Mouse (Mus musculus): ENCODE measurements at regions not wholly inside any gene's neighbourhood (a gene's known extent, or its start where the extent isn't known, plus 50 kb on each side); places are given as distances from the start of the nearest gene placed in this dataset.

DNA sequence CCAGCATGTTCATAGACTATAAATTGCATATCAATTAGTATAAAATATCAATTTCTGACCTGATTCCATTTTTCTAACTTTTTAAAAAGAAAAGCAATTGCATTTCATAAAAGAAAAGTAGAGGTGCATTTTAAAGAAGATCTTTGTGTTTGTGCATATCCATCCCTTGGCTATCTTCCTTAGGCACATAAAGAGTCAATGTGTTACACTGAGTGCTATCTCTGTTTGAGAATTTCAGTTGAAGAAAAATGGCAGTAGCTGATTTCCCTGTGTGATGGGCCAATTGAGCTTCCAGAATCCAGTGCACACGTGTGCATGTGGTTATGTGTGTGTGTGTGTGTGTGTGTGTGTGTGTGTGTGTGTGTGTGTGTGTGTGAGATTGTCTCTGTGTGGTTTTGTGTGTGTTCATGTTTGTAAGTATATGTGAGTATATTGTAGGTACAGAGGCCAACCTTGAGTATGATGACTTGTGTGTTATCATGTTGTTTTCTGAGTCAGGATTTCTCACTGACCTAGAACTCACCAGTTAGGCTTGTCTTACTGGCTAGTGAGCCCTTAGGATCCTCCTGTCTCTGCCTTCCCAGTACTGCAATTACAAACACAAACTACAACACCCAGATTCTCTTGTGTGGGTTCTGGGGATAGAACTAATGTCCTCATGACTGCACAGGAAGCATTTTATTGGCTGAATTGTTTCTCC is 249.6 kb downstream of the Cdk5rap2 start:
- no peak for DNase-seq

DNA sequence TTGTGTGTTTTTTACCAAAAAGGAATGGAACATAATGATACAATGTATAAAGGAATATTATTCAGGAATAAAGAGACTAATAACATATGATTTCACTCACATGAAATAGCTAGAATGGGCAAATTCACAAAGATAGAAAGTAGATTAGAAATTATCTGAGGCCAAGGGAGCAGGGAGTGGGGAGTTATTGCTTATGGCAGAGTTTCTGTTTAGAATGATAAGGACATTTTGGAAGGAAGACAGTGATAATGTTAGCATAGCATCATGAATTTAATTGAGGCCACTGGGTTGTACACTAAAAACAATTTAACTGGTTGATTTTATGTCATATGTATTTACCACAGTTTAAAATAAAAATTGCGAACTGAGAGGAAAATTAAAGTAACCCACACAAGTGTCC is 250.2 kb downstream of the Cdk5rap2 start:
- DNase-seq = no peak

DNA sequence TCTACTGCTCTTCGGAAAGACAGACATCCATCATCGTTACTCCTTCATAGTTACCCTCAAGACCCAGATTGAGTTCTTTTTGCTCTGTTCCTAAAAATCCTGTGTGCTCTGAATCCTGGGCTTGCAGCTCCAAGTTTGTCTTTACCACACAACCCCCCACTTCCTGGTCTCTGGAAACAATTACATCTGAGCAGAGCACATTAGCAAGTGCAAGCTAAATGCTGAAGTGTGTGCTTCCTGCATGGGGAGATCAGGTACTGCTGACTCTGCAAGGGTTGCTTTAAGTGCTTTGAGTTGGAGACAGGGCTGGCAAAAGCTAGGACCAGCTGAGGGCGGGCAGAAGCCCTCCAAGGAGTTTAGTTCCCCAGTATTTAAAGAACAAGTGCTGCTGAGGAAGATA is 257.1 kb downstream of the Cdk5rap2 start:
- DNase-seq = no peak

DNA sequence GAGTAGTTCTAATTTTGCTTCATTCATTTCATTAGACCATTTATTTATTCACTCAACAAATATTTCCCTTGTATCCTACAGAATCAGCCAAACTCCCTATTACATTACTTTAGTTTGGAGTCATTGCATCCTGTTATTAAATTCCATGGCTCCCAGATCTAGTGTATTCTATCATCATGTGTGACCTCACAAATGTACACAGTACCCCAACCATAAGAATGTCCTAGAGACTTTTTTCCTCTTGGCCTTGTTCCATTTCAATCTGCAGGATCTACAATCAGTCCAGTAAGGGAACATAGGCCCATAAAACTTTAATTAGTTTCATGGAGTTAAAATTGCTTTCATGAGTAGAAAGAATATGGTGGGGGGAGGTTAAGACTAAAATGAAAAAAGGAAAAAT is 301.2 kb downstream of the Cdk5rap2 start:
- no peak for DNase-seq

DNA sequence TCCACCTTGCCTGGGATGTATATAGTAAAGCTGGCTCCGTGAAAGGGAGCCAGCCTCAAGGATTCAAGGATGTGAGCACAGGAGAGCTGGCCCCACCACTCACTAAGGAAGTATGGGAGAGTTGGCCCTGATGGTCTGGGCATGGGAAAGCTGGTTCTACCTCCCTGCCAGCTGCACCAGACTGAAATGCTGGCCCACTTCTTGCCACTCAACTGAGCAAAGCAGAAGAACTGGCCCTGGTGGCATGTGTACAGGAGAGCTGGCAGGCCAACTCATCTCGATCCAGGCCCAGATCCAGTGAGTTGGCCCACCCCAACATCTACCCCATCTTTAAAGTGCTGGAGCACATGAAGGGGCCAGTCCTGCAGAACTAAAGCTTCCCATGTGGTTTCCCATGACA is 304.5 kb downstream of the Cdk5rap2 start:
- DNase-seq = no peak

DNA sequence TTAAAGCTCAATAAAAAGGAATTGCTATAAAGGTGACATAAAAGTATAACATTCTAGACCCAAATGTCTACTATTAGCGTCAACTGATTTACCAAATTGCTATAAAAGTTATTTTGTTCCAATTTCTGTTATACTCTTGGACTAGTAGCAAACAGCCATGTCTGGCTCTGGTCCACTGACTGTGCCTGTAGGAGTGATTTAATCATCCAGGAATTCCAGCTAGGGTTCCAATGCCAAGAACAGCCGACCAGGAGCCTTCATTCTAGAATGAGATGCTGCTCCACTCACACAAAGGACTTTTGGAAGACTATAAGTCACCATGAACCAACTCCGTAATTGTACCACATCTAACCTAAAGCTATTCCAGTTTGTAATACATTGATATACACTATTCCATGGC is 312.9 kb downstream of the Cdk5rap2 start:
- peak; percentile 49 for DNase-seq

DNA sequence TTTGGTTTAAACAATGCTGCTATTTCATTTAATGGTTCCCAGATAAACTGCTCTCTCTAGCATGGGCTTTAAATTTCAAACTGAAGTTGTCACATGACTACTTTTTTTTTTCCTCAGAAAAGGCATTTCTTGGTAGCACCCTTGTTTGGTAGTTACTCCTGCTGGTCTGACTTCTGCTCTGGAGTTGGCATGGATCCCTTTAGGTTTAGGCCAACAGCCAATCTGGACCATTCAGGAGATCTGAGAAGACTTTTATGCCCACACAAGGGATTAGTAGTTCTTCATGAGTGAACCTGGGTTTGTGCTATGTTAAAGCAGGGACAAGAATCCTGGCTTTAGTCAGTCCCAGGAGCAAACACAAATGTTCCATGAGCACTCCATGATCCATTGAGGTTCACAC is 332.0 kb downstream of the Cdk5rap2 start:
- no peak for DNase-seq

DNA sequence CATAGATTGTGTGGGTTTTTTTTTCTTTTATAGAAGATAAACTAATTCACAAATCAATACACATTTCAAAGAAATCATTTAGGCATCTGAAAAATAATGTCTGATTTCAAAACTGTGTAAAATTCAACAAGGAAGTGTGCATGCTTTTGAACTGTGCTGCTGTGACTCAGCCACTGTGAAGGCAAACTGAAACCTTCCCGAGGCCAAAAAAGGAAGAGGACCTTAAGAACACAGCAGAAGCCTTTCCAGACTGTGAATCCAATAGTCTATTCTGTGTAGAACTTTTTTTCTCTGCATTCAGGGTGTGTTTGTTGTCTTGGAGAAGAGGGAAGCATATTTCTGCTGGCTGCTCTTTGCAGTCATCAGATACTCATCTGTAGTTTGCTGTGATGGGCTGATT is 347.7 kb downstream of the Cdk5rap2 start:
- DNase-seq = no peak

DNA sequence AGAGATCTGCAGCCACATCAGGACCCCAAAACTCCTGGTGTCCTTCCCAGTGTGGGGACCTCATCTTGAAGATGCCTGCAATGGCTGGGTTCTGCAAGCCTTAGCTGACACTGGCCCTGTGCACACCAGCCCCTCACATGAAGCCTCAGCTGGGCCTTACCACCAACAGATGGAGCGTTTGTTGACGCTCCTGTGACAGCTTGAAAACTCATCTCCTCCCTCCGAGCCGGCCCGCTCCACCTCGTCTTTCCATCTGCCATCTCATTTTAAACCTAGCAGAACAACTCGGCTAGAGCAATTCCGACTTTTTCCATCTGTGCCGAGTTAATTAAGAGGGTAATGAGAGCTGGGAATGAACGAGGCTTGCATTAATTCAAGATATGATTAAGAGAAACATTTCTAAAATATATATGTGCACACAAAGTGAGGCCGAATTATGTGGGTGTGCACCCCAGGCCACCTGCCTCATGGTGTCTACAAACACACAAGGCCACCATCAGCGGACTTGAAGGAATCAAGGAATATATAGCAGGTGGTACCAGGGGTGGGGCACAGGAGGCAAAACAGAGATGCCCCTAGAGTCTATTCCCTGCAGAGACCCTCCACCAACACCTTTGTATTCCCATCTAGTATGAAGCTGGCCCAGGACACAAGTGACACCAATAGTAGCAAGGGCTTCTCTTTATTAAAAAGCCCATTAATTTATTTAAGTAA is 351.3 kb downstream of the Cdk5rap2 start:
- no peak for DNase-seq

DNA sequence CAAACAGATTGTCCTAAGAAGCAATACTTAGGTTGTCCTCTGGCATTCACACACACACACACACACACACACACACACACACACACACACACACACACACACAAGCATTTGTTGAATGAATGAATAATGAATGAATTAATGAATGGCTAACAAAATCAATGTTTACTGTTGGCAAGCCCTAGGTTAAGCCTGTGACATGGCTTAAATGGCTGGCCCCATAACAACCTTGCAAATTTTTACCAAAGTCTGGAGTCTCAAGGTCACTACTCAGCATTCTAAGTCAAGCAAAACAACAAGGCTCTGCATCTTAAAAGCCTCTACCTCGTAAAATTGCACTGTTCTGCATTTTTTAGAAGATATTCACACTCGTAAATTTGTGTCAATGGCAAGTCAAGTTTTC is 357.1 kb downstream of the Cdk5rap2 start:
- DNase-seq = no peak

DNA sequence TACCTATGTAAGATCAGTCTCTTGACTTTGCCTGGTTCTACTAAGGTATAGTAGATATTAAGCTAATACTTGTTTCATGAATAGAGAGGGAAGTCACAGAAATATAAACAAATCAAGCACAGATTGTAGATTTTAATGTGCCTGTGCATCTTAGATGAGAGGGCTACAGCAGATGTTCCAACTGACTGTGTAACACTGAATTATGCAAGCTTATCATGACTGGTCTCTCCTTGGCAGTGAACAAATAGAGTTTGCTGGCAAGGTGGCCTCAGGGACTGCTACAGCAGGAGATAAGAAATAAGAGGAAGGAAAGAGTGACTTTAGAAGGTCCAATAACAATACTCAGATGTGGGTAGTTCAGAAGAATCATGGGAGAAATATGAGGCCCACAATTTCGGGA is 372.0 kb downstream of the Cdk5rap2 start:
- no peak for DNase-seq

DNA sequence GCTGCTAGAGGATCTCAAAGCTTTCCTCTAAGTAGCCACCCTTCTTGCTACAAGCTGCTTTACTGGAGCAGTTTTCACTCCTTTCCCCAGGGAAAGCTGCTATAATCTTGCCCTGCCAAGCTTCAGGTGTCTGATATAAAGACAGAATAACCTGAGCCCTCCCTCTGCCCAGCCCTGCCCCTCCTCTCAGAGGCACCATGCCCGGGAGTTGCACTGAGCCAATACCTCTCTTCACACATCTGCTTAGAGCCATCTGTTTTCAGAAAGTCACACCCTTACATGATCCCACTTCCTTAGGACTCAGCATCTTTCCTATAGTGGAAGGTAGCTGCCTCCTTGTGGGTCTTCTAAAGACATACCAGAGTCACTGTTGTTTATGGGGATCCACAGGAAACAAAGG is 374.3 kb downstream of the Cdk5rap2 start:
- no peak for DNase-seq

DNA sequence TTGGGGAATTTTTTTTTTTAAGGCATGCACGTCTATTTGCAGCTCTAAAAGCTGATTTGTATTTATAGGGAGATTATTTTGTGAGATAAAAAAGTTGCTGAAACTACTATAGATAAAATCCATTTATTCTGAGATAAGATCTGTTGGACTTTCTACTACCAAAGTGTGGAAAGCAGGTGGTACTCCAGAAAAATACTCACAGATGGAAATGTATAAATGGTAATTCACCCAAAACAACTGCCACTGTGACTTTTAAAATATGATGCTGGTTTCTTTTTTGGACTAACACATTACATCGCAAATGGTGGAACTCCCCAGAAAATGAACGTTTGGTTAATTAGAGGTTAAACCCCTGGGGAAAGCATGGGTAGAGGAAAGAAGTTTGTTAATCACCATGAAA is 377.7 kb downstream of the Cdk5rap2 start:
- no peak for DNase-seq

DNA sequence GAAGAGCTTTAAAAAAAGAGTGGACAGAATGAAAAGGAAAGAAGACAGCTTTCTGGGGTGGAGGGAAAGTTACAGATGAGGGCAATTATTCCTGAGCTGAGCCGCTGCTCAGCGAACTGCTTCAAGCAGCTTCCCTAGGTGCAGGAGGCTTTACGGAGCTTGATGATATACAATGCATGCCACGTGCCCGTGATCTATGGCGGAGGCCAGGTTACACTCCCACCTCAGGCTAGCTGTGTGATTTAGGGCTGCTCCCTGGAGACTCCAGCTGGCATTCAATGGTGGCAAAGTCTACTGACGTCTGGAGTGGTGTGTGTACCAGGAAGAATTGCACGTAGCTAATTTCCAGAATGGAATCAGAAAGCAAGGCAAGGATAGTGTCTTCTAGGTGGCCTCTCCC is 383.4 kb downstream of the Cdk5rap2 start:
- DNase-seq = no peak

DNA sequence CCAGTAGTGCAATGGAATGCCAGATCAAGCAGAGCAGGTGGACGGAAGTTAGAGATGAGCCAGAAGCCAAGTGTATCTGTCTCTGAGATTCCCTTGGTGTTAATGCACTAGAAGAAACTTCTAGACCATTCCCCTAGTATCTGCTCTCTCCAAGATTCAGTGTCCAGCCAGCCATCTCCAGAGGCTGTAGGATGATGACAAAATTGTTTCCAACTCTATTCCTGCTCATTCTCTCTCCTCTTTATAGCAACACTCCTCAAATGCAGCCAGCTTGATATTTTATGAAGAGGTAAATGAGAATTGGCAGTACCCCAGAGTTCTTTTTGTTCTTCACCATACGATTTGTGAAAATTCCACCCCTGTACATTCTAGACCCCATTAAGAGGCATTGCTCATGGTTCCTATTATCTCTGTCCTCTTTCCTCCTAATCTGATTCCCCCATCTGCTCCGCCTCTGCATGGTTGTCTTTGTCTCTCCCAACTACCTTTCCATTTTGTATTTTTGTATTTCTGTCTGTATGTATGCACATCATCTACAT is 385.3 kb downstream of the Cdk5rap2 start:
- no peak for DNase-seq

DNA sequence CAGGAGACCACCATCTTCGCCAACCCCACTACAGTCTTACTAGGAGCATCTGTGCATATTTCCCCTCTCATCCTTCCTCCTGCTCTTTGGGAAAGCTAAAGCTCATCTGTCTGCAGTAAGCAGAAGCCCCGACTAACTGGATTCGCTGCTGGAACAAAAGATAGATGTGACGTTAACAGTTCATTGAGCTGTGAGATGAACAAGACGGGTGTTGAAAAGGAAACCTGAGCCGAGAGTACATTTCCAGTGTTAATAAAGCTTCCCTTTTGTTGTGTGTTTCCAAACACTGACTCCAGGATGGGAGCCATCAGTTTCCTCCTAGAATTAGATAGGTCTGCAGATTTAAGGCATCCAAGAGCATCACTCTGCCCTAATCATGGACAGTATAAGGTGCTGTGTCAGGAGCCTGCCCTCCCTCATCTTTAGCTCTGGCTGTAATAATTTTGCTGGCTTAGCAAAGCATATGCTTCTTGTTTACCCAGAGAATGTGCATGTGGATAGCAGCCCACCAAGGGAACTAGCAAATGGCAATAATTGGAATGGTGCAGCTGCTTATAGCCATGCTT is 389.3 kb downstream of the Cdk5rap2 start:
- no peak for DNase-seq

DNA sequence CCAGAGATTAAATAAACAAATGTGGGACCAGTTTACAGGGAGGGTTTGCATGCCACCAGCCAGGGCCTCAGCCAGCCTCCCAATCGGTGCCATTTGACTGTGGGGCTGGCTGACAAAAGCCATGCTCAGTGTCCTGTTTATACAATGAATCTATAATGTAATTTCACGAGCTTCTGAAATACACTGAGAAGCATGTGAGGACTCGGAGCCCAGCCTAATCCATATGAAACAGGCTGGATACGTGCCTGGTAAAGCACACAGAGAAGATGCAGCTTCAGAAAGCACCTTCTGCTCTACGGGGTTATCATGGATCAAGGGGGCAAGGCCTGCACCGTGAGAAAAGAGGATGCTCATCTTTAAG is 398.0 kb downstream of the Cdk5rap2 start:
- DNase-seq = no peak

DNA sequence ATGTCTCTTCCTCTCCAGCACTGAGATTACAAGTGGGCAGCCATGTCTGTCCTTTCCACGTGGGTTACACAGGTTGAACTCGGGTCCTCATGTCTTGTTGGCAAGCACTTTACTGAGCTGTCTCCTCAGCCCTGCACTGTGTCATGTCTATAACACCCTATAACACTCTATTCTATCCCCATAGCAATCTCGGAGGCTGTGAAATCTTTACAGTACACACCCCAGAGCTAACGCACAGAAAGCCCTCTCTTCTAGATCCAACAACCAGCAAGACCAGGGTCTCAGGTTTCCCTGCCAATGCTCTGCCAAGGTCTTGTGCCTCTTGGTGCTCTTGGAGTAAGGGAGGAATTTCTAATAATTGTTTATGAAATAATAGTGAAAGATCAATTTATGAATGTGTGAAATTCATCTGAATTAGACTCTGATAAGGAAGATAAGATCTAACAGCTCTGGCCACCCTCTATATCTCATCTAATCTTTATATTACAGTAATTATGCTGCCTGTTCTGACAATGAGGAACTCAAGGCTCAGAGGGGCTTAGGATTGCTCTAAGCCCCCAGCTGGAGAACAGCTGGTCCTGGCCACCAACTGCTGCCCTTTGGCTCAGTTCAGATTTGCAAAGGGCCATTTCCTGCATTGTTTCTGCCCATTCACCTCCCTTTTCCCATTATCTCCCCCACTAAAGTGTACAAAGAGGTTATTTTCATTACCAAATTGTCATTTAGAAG is 398.6 kb downstream of the Cdk5rap2 start:
- no peak for DNase-seq

DNA sequence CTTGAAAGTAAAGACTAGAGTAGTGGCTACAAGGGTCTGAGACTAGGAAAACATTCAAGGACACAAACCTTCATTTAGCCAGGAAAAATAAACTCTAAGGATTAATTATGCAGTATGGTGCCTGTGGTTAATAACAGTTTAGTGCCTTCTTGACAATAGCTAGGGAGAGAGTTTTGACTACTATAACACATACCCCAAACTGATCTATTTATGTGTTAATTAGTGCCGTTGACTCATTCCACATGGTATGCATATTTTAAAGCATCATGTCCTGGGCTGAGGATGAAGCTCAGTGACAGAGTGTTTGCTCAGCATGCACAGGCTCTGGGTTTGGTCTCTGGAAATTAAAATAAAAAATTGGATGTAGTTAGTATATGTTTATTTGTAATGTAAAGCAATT is 399.8 kb downstream of the Cdk5rap2 start:
- no peak for DNase-seq

DNA sequence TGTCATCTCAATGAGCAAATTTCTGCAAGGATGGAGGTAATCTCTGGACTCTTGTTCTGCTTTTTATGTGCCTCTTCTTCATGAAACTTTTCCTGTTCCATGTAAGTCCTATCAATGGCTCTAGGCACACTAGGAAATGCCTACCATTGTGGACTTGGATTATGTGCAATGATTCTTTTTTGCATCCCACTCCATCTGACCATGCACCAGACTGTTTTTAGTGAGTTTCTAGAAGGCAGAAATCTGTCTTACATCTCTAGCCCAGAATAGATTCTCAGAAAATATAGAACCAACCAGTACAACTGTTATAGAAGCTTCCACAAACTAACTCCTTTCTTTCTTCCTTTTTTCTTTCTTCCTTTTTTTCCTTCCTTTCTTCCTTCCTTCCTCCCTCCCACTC is 405.3 kb downstream of the Cdk5rap2 start:
- DNase-seq = no peak

DNA sequence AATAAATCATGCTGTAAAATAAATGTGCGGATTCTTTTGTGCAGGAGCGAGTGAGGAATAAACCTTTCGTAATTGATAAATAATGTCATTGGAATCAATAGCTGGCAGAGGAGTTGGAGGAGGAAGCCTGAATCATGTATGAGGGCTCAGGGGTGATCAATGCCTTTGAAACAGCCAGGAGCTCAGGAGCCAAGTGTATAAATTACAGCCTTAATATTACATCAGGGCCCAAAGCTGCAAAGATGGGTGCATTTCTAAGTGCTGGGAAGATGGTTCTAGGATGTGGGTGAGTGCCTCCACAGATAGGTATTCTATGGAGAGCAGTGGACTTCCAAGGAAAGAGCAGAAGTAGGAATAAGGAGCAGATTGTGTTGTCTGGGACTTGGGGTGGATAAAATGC is 417.0 kb downstream of the Cdk5rap2 start:
- DNase-seq = no peak

DNA sequence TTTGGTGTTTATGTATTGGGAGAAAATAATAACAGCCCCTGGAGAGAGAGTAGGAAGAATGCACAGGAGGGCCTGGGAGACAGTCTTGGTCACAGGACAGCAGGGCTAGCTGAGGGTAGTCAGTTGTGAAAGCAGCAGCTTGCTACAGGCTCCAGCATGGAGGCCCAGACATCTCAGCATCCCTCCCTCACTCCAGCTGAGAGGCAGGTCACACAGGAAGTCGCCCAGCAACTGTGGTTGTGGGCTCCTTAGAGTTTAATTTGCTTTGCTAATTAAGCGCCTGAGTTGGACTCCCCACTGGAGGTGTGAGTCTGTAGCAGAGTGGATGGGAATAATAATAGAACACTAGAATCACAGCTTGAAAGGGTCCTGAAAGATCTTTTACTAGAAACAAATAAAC is 436.0 kb downstream of the Cdk5rap2 start:
- no peak for DNase-seq

DNA sequence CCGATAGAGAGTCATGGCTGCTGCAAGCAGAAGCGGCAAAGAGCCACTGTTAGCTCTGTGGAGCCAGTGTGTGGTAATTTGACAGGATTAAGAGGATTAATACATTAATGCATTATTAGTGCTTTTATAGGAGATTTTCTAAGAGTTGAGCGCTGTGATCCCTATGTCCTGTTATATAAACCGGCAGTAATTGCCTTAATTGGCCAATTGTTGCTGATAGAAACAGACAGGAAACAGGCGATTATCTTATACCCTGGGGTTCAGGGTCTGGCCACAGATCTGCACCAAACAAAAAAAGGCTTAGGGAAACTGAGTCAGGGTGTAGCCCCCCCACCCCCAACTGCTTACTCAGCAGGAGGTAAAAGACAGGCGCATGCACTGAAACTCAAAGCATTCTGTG is 436.7 kb downstream of the Cdk5rap2 start:
- no peak for DNase-seq

DNA sequence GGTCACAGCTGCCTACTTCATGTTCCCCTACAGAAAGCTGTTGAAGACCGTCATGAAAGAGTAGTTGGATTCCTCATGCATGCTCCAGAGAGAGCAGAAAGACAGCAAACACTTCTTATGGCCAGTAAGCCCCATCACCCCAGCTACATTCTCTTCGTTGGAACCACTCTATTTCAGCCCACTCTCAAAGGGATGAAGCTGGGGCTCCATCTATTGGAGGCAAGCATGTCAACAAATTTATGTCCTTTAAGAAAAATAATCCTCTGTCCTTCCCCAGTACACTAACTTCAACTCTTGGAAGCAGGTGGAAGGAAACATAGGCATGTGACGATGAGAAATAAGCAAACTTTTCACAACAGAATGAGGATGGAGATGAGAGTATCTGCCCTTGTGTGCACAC is 438.5 kb downstream of the Cdk5rap2 start:
- no peak for DNase-seq

Measured in lung, postnatal 10 days (tissue).